Mouse (Mus musculus) spleen, adult 2 months (tissue): ENCODE data around the gene Mcoln2.

Source experiments
- CTCF ChIP-seq: fragments of 200-500 bp; IDR thresholded peaks from 2 replicates; pipeline ENCODE4 v1.5.1; 2011; ENCODE audit warnings: mild to moderate bottlenecking, inconsistent platforms; ENCODE audit not compliant: insufficient read depth, insufficient read length, insufficient replicate concordance; ENCODE audit errors: extremely low read depth
- POLR2A ChIP-seq: fragments of 200-500 bp; IDR thresholded peaks from 2 replicates; pipeline ENCODE4 v1.6.1; 2011; ENCODE audit warnings: low read depth, low read length, inconsistent platforms

GRCm38 (mm10) chr3:146184992-146185657, 35.5 kb downstream of the Mcoln2 start:
- TF ChIP-seq CTCF (peak; percentile 71; the same call in 1 of the 2 replicates), POLR2A (no peak)
